Mouse (Mus musculus) embryonic facial prominence, embryonic 11.5 days (tissue): Measurements from ENCODE around the gene Ptch1. TPM values are rescaled to one million over a fixed set of nuclear protein-coding genes. Genes with fewer than 3 reads are reported as not detected.

Experiments
- ATAC-seq: fragments of 200-750 bp; cut with Nextera tagmentation; replicated peaks from 2 replicates; pipeline ENCODE4 v1.8.0; 2017; ENCODE audit warnings: low read depth; ENCODE audit not compliant: insufficient number of reproducible peaks, low FRiP score, low TSS enrichment
- DNase-seq: peaks from one replicate; pipeline ENCODE4 v3.0.0-alpha.2; 2015; ENCODE audit warnings: low spot score
- H3K27ac ChIP-seq: fragments of 300-500 bp; sonication (generic); replicated peaks from 2 replicates; pipeline ENCODE4 v1.5.1; 2014; ENCODE audit warnings: mild to moderate bottlenecking, low read depth, low read length, control low read depth
- H3K27me3 ChIP-seq: fragments of 300-500 bp; sonication (generic); 2 replicates; pipeline ENCODE4 v1.6.1; 2014; ENCODE audit warnings: mild to moderate bottlenecking, low read length, moderate library complexity, mixed read lengths; ENCODE audit not compliant: control insufficient read depth, insufficient read depth
- H3K36me3 ChIP-seq: fragments of 300-500 bp; sonication (generic); replicated peaks from 2 replicates; pipeline ENCODE4 v1.6.1; 2014; ENCODE audit warnings: low read depth, mild to moderate bottlenecking, low read length, moderate library complexity, mixed read lengths; ENCODE audit not compliant: control insufficient read depth, insufficient read depth
- H3K4me1 ChIP-seq: fragments of 300-500 bp; sonication (generic); 2 replicates; pipeline ENCODE4 v1.6.1; 2014; ENCODE audit warnings: low read length, mixed read lengths; ENCODE audit not compliant: control insufficient read depth, insufficient read depth
- H3K4me2 ChIP-seq: fragments of 300-500 bp; sonication (generic); 2 replicates; pipeline ENCODE4 v1.6.1; 2014; ENCODE audit warnings: low read depth, mild to moderate bottlenecking, control low read depth, low read length, moderate library complexity
- H3K4me3 ChIP-seq: fragments of 300-500 bp; sonication (generic); 2 replicates; pipeline ENCODE4 v1.5.1; 2014; ENCODE audit warnings: low read depth, low read length, control low read depth
- H3K9ac ChIP-seq: fragments of 300-500 bp; sonication (generic); replicated peaks from 2 replicates; pipeline ENCODE4 v1.6.1; 2014; ENCODE audit warnings: mild to moderate bottlenecking, control low read depth, low read length
- H3K9me3 ChIP-seq: fragments of 300-500 bp; sonication (generic); replicated peaks from 2 replicates; pipeline ENCODE4 v1.6.1; 2016; ENCODE audit warnings: mild to moderate bottlenecking, low read length, inconsistent platforms, mixed read lengths; ENCODE audit not compliant: control insufficient read depth
- WGBS: fragments of 180-500 bp; shearing (Covaris S2); extraction: QIAGEN DNeasy Blood & Tissue Kit; methylation state at CpG from one replicate; pipeline ENCODE4 v1.1.7; 2014; 5-methylcytosine and 5-hydroxymethylcytosine counted together
- polyA plus RNA-seq: library from polyadenylated mRNA; unstranded; fragments of >200 nt; fragmentation: Nextera tagmentation; extraction: Ambion mirVana; gene quantifications from 2 replicates; pipeline ENCODE4 v1.2.1, GENCODE M21; 2014

The Ptch1 gene
- polyA plus RNA-seq = 24.9 and 27.4 TPM in 2 replicates

GRCm38 (mm10) chr13:63573256-63573835 lies at the start of gene Ptch1:
Ptch1 (minus strand) TSS chr13:63573598.
- Histone ChIP-seq H3K9ac (peak within 1 kb of the TSS; percentile 82), H3K4me3 (peak within 1 kb of the TSS; percentile 72), H3K9me3 (no peaks in the 10 kb centered on the region), H3K4me1 (peaks cover 2% of the 10 kb centered on the region; the same call in 1 of the 2 replicates), H3K36me3 (no peaks in the 10 kb centered on the region), H3K27ac (peak within 1 kb of the TSS; percentile 91), H3K27me3 (no peaks in the 10 kb centered on the region), H3K4me2 (peak within 1 kb of the TSS; percentile 93)
- ATAC-seq = no peak; the same call in 1 of the 2 replicates
- peak; percentile 90 for DNase-seq
- WGBS = under 1% methylated on average over 34 of the region's 44 CpGs

- ATAC-seq = no peak
- no peak for DNase-seq
- WGBS = 86% methylated on average over 3 of the region's 3 CpGs
These were observed 47.9 kb upstream of the Ptch1 start for GRCm38 (mm10) chr13:63621301-63621700.

GRCm38 (mm10) chr13:63613201-63613600 lies 39.8 kb upstream of the Ptch1 start:
- Histone ChIP-seq H3K9ac (no peak overlapping the region), H3K4me3 (no peak overlapping the region), H3K4me2 (no peak overlapping the region), H3K27me3 (no peaks in the 10 kb centered on the region), H3K4me1 (peaks cover 3% of the 10 kb centered on the region; the same call in 1 of the 2 replicates), H3K9me3 (no peaks in the 10 kb centered on the region), H3K27ac (no peak overlapping the region), H3K36me3 (no peaks in the 10 kb centered on the region)
- DNase-seq (no peak), ATAC-seq (no peak)
- WGBS = 74% methylated on average over 2 of the region's 2 CpGs

More at GRCm38 (mm10) chr13:63621301-63621700, 47.9 kb upstream of the Ptch1 start:
- Histone ChIP-seq H3K4me3 (no peak overlapping the region), H3K36me3 (no peaks in the 10 kb centered on the region), H3K4me2 (no peak overlapping the region), H3K27me3 (no peaks in the 10 kb centered on the region), H3K9ac (no peak overlapping the region), H3K4me1 (no peaks in the 10 kb centered on the region), H3K9me3 (no peaks in the 10 kb centered on the region), H3K27ac (no peak overlapping the region)

GRCm38 (mm10) chr13:63609734-63610133 lies 36.3 kb upstream of the Ptch1 start:
- no peak overlapping the region for H3K9ac ChIP-seq
- no peak overlapping the region for H3K27ac ChIP-seq
- H3K4me2 ChIP-seq = no peak overlapping the region
- no peaks in the 10 kb centered on the region for H3K27me3 ChIP-seq
- H3K36me3 ChIP-seq = no peaks in the 10 kb centered on the region
- no peak for ATAC-seq
- peaks cover 3% of the 10 kb centered on the region; the same call in 1 of the 2 replicates for H3K4me1 ChIP-seq
- no peak overlapping the region for H3K4me3 ChIP-seq
- WGBS = 22% methylated on average over 10 of the region's 10 CpGs
- DNase-seq = peak; percentile 38
- H3K9me3 ChIP-seq = no peaks in the 10 kb centered on the region

- Histone ChIP-seq H3K4me3 (no peak overlapping the region), H3K9ac (no peak overlapping the region), H3K4me2 (no peak overlapping the region), H3K27me3 (no peaks in the 10 kb centered on the region), H3K36me3 (no peaks in the 10 kb centered on the region), H3K4me1 (no peaks in the 10 kb centered on the region), H3K9me3 (no peaks in the 10 kb centered on the region), H3K27ac (no peak overlapping the region)
- DNase-seq (no peak), ATAC-seq (no peak)
- 79% methylated on average over 3 of the region's 3 CpGs for WGBS
These were observed 24.2 kb upstream of the Ptch1 start for GRCm38 (mm10) chr13:63597593-63597992.

DNA sequence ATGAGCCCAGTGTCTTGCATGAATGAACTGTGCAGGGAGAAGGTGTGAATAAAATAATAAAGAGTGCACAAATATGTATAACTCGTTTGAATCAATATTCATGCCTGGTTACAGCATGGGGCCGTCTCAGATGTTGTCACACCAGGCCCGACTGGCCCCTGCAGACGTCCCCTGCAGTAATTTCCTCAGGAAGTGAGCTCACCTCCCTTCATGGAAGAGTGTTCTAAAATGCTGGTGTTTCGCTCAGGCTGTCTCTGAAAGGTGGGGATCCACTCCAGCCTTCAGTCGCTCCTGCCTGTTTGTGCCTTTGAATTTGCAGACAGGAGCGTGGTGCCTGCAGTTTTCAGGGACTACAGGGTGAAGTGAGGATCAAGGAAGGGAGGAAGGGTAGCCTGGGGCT lies 22.5 kb upstream of the Ptch1 start:
- Histone ChIP-seq H3K4me2 (no peak overlapping the region), H3K27me3 (no peaks in the 10 kb centered on the region), H3K36me3 (no peaks in the 10 kb centered on the region), H3K4me1 (no peaks in the 10 kb centered on the region), H3K9ac (no peak overlapping the region), H3K27ac (no peak overlapping the region), H3K4me3 (no peak overlapping the region), H3K9me3 (no peaks in the 10 kb centered on the region)
- ATAC-seq (no peak), DNase-seq (no peak)
- WGBS = 48% methylated on average over 7 of the region's 7 CpGs

DNA sequence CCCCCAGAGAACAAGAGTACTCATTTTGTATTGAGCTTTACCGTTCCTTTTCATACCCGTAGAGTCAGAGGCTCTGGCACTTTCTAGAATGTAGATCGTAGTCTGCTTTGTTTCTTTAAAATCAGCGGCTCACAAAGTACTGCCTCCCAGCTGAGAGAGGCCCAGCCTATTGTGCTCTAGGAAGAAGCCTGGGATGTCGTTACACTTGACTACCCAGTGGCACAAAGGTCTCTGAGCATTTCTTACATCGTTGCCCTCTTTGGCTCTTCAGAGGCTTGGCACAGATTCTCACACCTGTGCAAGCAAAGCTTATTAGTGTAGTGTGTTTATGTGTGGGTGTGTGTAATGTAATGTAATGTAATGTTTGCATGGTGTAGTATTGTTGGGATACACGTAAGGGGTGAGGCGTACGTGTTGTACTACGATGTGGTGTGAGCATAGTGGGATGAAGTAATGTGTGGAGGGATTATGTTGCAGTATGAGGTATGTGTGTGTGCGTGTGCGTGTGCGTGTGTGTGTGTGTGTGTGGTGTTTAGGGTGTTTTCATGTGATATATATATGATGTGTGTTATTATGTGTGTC lies 20.2 kb upstream of the Ptch1 start:
- no peaks in the 10 kb centered on the region for H3K9me3 ChIP-seq
- DNase-seq = no peak
- ATAC-seq = no peak
- no peaks in the 10 kb centered on the region for H3K4me1 ChIP-seq
- H3K4me2 ChIP-seq = no peak overlapping the region
- WGBS = 66% methylated on average over 13 of the region's 13 CpGs
- no peaks in the 10 kb centered on the region for H3K27me3 ChIP-seq
- H3K9ac ChIP-seq = no peak overlapping the region
- H3K4me3 ChIP-seq = no peak overlapping the region
- no peak overlapping the region for H3K27ac ChIP-seq
- H3K36me3 ChIP-seq = no peaks in the 10 kb centered on the region

DNA sequence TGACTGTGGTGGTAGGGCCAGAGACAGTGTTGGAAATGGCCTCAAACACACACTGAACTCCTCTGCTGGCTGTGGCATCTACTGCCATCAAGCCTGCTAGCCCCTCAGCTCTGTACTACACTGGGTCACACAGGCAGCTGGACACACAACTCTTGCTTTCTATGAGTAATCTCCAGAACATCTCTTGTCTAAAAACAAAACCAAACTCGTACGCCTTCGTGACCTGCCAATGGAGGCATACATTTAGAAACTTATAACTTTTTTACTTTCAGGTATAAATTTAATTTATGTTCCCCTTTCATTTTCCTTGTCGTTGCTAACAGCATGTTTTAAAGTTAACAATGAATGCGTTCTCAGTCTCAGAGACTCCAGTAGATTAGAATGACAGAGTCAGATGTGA lies 19.4 kb upstream of the Ptch1 start:
- no peaks in the 10 kb centered on the region for H3K27me3 ChIP-seq
- H3K4me2 ChIP-seq = no peak overlapping the region
- no peak for ATAC-seq
- no peak overlapping the region for H3K9ac ChIP-seq
- 88% methylated on average over 5 of the region's 5 CpGs for WGBS
- H3K27ac ChIP-seq = no peak overlapping the region
- H3K36me3 ChIP-seq = no peaks in the 10 kb centered on the region
- DNase-seq = no peak
- no peak overlapping the region for H3K4me3 ChIP-seq
- no peaks in the 10 kb centered on the region for H3K4me1 ChIP-seq
- no peaks in the 10 kb centered on the region for H3K9me3 ChIP-seq
